Mouse (Mus musculus) myocyte (in vitro differentiated cells): ENCODE measurements at regions not wholly inside any gene's neighbourhood (a gene's known extent, or its start where the extent isn't known, plus 50 kb on each side); places are given as distances from the start of the nearest gene placed in this dataset.

Experiments
- CEBPB ChIP-seq: IDR thresholded peaks from 2 replicates; pipeline ENCODE4 v1.6.1; 2011; ENCODE audit warnings: mild to moderate bottlenecking, moderate library complexity; ENCODE audit not compliant: poor library complexity, insufficient read depth, severe bottlenecking
- MYOD1 ChIP-seq, 3 experiments: IDR thresholded peaks; one replicate each; pipeline ENCODE4 v1.6.1; 2011; ENCODE audit warnings: control low read depth in 2 of 3, low read depth in 2 of 3, mild to moderate bottlenecking in 2 of 3, moderate library complexity in 1 of 3; ENCODE audit not compliant: insufficient read length in 2 of 3, control insufficient read depth in 1 of 3
- POLR2A ChIP-seq: IDR thresholded peaks from one replicate; pipeline ENCODE4 v1.6.1; 2011; ENCODE audit warnings: low read depth, mild to moderate bottlenecking, control low read depth, moderate library complexity; ENCODE audit not compliant: insufficient read length

GRCm38 (mm10) chr13:46055410-46055809 lies 90.6 kb upstream of the Atxn1 start:
- TF ChIP-seq CEBPB (no peak), MYOD1 (IDR thresholded peaks at IDR 0.05; ENCODE audit: control insufficient read depth in 1 of 3, insufficient read length in 2 of 3, low read depth in 2 of 3) (no peak), POLR2A (no peak)
